Mouse (Mus musculus) heart, adult 2 months (tissue): ENCODE results near the gene Anks1b.

Source experiments
- CTCF ChIP-seq: fragments of 200-600 bp; IDR thresholded peaks from 2 replicates; pipeline ENCODE4 v1.8.1; 2022; ENCODE audit warnings: antibody characterized with exemption, mild to moderate bottlenecking, moderate library complexity
- POLR2A ChIP-seq: fragments of 200-500 bp; IDR thresholded peaks from 2 replicates; pipeline ENCODE4 v1.6.1; 2011; ENCODE audit warnings: mild to moderate bottlenecking, low read depth, low read length, control low read depth; ENCODE audit not compliant: insufficient read depth

GRCm38 (mm10) chr10:90685367-90685766 is 812.1 kb downstream of the Anks1b start:
- TF ChIP-seq CTCF (no peak), POLR2A (no peak)
